8 mouse cellular contexts compared by ENCODE assay signal in the genomic region with DNA sequence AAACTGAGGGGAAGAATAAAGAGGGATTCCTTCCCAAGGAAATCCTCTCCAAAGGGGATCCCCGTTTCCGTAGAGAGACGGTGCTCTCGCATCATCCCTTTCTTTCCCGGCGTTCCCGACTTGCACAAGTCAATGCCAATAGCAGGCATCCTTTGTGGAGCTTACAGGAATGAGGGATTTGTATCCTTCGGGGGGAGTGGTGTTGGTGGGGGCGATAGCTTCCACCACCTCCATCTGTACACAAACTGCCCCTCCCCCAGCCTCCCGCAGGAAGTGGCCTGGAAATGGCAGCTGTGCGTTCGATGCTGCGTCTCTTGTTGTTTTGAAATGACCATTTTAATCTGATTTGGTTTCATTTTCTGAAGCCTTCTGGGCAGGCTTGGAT. TPM values are rescaled to one million over a fixed set of nuclear protein-coding genes. Genes with fewer than 3 reads are reported as not detected.
DNase-seq lines count a peak whose midpoint lies in the region; ATAC-seq lines count a peak whose summit lies in the region.

No protein-coding gene starts in this region.

- peaks cover 10% of the 10 kb centered on the region for H3K36me3 ChIP-seq in liver, embryonic 13.5 days
- no peaks in the 10 kb centered on the region for H3K36me3 ChIP-seq in neural tube, embryonic 11.5 days (ENCODE audit: control insufficient read depth, insufficient read depth, low read length)

- H3K27me3 ChIP-seq in liver, embryonic 13.5 days, result no peaks in the 10 kb centered on the region
- no peaks in the 10 kb centered on the region for H3K27me3 ChIP-seq in neural tube, embryonic 11.5 days (ENCODE audit: control insufficient read depth, insufficient read depth, low read length)

- DNase-seq in 3134 (ENCODE audit: extremely low read depth, insufficient read length, low spot score) (peak; percentile 49), R1 (ENCODE audit: low read depth, low spot score) (peak; percentile 68)
- DNase-seq in embryo, embryonic 10 days (ENCODE audit: low spot score), result peak; percentile 62
- peak; percentile 51 for DNase-seq in heart, adult 8-10 months (ENCODE audit: low spot score)
- DNase-seq in kidney, adult 8-10 months, result peak; percentile 39 to 43
- DNase-seq in liver, embryonic 13.5 days, result peak; percentile 47
- peak; percentile 66 for DNase-seq in neural tube, embryonic 11.5 days (ENCODE audit: low spot score)
- peak; percentile 77 for DNase-seq in testis, postnatal 10 days (ENCODE audit: low spot score)

- no peak for ATAC-seq in liver, embryonic 13.5 days (ENCODE audit: low read depth)
- ATAC-seq in neural tube, embryonic 11.5 days (ENCODE audit: insufficient read depth, low FRiP score, low TSS enrichment), result no peak

- no peaks in the 10 kb centered on the region for H3K9me3 ChIP-seq in liver, embryonic 13.5 days (replicated peaks)
- H3K9me3 ChIP-seq in neural tube, embryonic 11.5 days (ENCODE audit: control insufficient read depth, low read length), result no peaks in the 10 kb centered on the region

- peak overlapping the region; percentile 100 for H3K4me3 ChIP-seq in liver, embryonic 13.5 days (replicated peaks)
- H3K4me3 ChIP-seq in neural tube, embryonic 11.5 days (ENCODE audit: low read depth, low read length), result peak overlapping the region; percentile 90

- peak overlapping the region; percentile 96 for H3K4me2 ChIP-seq in liver, embryonic 13.5 days
- H3K4me2 ChIP-seq in neural tube, embryonic 11.5 days (ENCODE audit: low read depth), result peak overlapping the region; percentile 55

- peak overlapping the region; percentile 74 for H3K27ac ChIP-seq in liver, embryonic 13.5 days
- H3K27ac ChIP-seq in neural tube, embryonic 11.5 days (ENCODE audit: low read depth, low read length), result peak overlapping the region; percentile 86

- 0% methylated on average over 13 of the region's 13 CpGs for WGBS in liver, embryonic 13.5 days (ENCODE audit: insufficient replicate concordance)
- WGBS in neural tube, embryonic 11.5 days, result under 1% methylated on average over 13 of the region's 13 CpGs

- H3K9ac ChIP-seq in liver, embryonic 13.5 days, result peak overlapping the region; percentile 95
- peak overlapping the region; percentile 83 for H3K9ac ChIP-seq in neural tube, embryonic 11.5 days (ENCODE audit: low read length)

- H3K4me1 ChIP-seq in liver, embryonic 13.5 days (replicated peaks), result peaks cover 55% of the 10 kb centered on the region
- H3K4me1 ChIP-seq in neural tube, embryonic 11.5 days (ENCODE audit: control insufficient read depth, insufficient read depth, low read length), result peaks cover 22% of the 10 kb centered on the region

RNA-seq across cellular contexts. Expression of a gene that starts 6.2 kb away (rescaled TPM):
- total RNA-seq in heart, adult 8-10 months (2022), result 10 to 100 TPM; 21.3 to 22.8 (median 22.1) TPM
- 5.8 and 6.7 TPM in 2 replicates for polyA plus RNA-seq in liver, embryonic 13.5 days (2015; fragmentation: Nextera tagmentation; extraction: Ambion mirVana)
- 20.3 and 23.5 TPM in 2 replicates for polyA plus RNA-seq in neural tube, embryonic 11.5 days (2014; fragmentation: Nextera tagmentation; extraction: Ambion mirVana)

RNA-seq across cellular contexts. Expression of a gene that starts 14.5 kb away (rescaled TPM):
- 1,000 to 10,000 TPM; 7,887 to 9,725 (median 8,934) TPM for total RNA-seq in heart, adult 8-10 months (2022)
- polyA plus RNA-seq in liver, embryonic 13.5 days (2015; fragmentation: Nextera tagmentation; extraction: Ambion mirVana), result 2,036 and 2,215 TPM in 2 replicates
- polyA plus RNA-seq in neural tube, embryonic 11.5 days (2014; fragmentation: Nextera tagmentation; extraction: Ambion mirVana), result 2,381 and 2,418 TPM in 2 replicates

RNA-seq across cellular contexts. Expression of a gene that starts 38.8 kb away (rescaled TPM):
- total RNA-seq in heart, adult 8-10 months (2022), result 100 to 1,000 TPM in 1 of 4 experiments, 10 to 100 TPM in 3; 77.8 to 104 (median 91.6) TPM
- polyA plus RNA-seq in liver, embryonic 13.5 days (2015; fragmentation: Nextera tagmentation; extraction: Ambion mirVana), result 380 and 439 TPM in 2 replicates
- 584 and 611 TPM in 2 replicates for polyA plus RNA-seq in neural tube, embryonic 11.5 days (2014; fragmentation: Nextera tagmentation; extraction: Ambion mirVana)
